Mouse (Mus musculus) limb, embryonic 11.5 days (tissue): Measurements from ENCODE around the gene Ankrd52. TPM values are rescaled to one million over a fixed set of nuclear protein-coding genes. Genes with fewer than 3 reads are reported as not detected.
A peak's percentile ranks its signal among the peaks of the same experiment; 100 is the strongest.

ENCODE experiments used
- ATAC-seq: fragments of 200-750 bp; cut with Nextera tagmentation; 2 replicates; pipeline ENCODE4 v1.8.0; 2017; ENCODE audit warnings: low read depth; ENCODE audit not compliant: insufficient number of reproducible peaks, low FRiP score, low TSS enrichment
- DNase-seq: peaks from one replicate; pipeline ENCODE4 v3.0.0-alpha.2; 2015; ENCODE audit warnings: low spot score
- H3K27ac ChIP-seq: fragments of 300-500 bp; sonication (generic); replicated peaks from 2 replicates; pipeline ENCODE4 v1.5.1; 2014; ENCODE audit warnings: low read depth, mild to moderate bottlenecking, low read length
- H3K27me3 ChIP-seq: fragments of 300-500 bp; sonication (generic); 2 replicates; pipeline ENCODE4 v1.6.1; 2014; ENCODE audit warnings: mild to moderate bottlenecking, low read length, mixed read lengths; ENCODE audit not compliant: control insufficient read depth, insufficient read depth
- H3K36me3 ChIP-seq: fragments of 300-500 bp; sonication (generic); 2 replicates; pipeline ENCODE4 v1.6.1; 2014; ENCODE audit warnings: mild to moderate bottlenecking, low read length, moderate library complexity, mixed read lengths; ENCODE audit not compliant: control insufficient read depth, insufficient read depth
- H3K4me1 ChIP-seq: fragments of 300-500 bp; sonication (generic); 2 replicates; pipeline ENCODE4 v1.6.1; 2014; ENCODE audit warnings: low read length, mixed read lengths; ENCODE audit not compliant: control insufficient read depth, insufficient read depth
- H3K4me2 ChIP-seq: fragments of 300-500 bp; sonication (generic); 2 replicates; pipeline ENCODE4 v1.6.1; 2014; ENCODE audit warnings: low read depth, mild to moderate bottlenecking, moderate library complexity; ENCODE audit not compliant: severe bottlenecking
- H3K4me3 ChIP-seq: fragments of 300-500 bp; sonication (generic); 2 replicates; pipeline ENCODE4 v1.5.1; 2014; ENCODE audit warnings: low read depth, low read length
- H3K9ac ChIP-seq: fragments of 300-500 bp; sonication (generic); 2 replicates; pipeline ENCODE4 v1.6.1; 2014; ENCODE audit warnings: mild to moderate bottlenecking, low read length
- H3K9me3 ChIP-seq: fragments of 300-500 bp; sonication (generic); 2 replicates; pipeline ENCODE4 v1.6.1; 2016; ENCODE audit warnings: low read length; ENCODE audit not compliant: control insufficient read depth
- WGBS: fragments of 180-500 bp; shearing (Covaris S2); extraction: QIAGEN DNeasy Blood & Tissue Kit; methylation state at CpG from one replicate; pipeline ENCODE4 v1.1.7; 2014; 5-methylcytosine and 5-hydroxymethylcytosine counted together
- polyA plus RNA-seq: library from polyadenylated mRNA; unstranded; fragments of >200 nt; fragmentation: Nextera tagmentation; extraction: Ambion mirVana; gene quantifications from 2 replicates; pipeline ENCODE4 v1.2.1, GENCODE M21; 2014

Gene Ankrd52
- polyA plus RNA-seq, 1 experiment from 2014 or later: 12.0 TPM

- peaks cover 16% of the 10 kb centered on the region for H3K36me3 ChIP-seq
Observed at GRCm38 (mm10) chr10:128441324-128442119, 64.6 kb downstream of the Ankrd52 start.

GRCm38 (mm10) chr10:128442718-128443117 is 65.8 kb downstream of the Ankrd52 start:
- H3K4me3 ChIP-seq: no peak overlapping the region
- 97% methylated on average over 1 of the region's 1 CpGs for WGBS

More at GRCm38 (mm10) chr10:128441324-128442119, 64.6 kb downstream of the Ankrd52 start:
- Histone ChIP-seq H3K9me3 (no peaks in the 10 kb centered on the region), H3K4me3 (no peak overlapping the region), H3K4me2 (no peak overlapping the region), H3K9ac (no peak overlapping the region), H3K27me3 (no peaks in the 10 kb centered on the region), H3K27ac (no peak overlapping the region), H3K4me1 (no peaks in the 10 kb centered on the region)
- ATAC-seq (no peak), DNase-seq (no peak)
- 93% methylated on average over 10 of the region's 10 CpGs for WGBS

DNA sequence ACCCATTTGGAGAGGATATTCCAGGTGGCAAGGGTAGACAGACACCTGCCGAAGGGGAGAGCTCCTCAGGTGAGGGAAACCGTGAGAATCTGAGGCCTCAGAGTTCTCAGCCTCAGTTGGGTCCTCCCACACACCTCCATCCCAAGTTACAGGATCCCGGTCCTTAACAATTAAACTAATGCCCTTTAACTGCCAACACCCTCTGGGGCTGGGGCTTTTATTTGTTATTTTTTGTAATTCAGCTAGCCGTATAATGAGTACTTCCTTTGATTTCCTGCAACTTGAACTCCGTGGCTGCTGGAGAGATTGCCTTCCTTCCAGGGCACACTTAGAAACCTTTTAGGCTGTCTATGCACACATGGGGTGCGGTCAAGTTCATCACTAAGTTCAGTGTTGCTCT is 67.4 kb downstream of the Ankrd52 start:
- Histone ChIP-seq H3K9ac (no peak overlapping the region), H3K27me3 (no peaks in the 10 kb centered on the region), H3K9me3 (no peaks in the 10 kb centered on the region), H3K27ac (no peak overlapping the region), H3K4me3 (no peak overlapping the region), H3K4me2 (no peak overlapping the region), H3K36me3 (peaks cover 5% of the 10 kb centered on the region), H3K4me1 (no peaks in the 10 kb centered on the region)
- ATAC-seq (no peak), DNase-seq (no peak)
- 64% methylated on average over 6 of the region's 6 CpGs for WGBS

More at GRCm38 (mm10) chr10:128442718-128443117, 65.8 kb downstream of the Ankrd52 start:
- no peak for DNase-seq
- Histone ChIP-seq H3K4me1 (no peaks in the 10 kb centered on the region), H3K36me3 (peaks cover 10% of the 10 kb centered on the region), H3K9ac (no peak overlapping the region), H3K27me3 (no peaks in the 10 kb centered on the region), H3K9me3 (no peaks in the 10 kb centered on the region), H3K4me2 (no peak overlapping the region), H3K27ac (no peak overlapping the region)
- ATAC-seq: no peak

DNA sequence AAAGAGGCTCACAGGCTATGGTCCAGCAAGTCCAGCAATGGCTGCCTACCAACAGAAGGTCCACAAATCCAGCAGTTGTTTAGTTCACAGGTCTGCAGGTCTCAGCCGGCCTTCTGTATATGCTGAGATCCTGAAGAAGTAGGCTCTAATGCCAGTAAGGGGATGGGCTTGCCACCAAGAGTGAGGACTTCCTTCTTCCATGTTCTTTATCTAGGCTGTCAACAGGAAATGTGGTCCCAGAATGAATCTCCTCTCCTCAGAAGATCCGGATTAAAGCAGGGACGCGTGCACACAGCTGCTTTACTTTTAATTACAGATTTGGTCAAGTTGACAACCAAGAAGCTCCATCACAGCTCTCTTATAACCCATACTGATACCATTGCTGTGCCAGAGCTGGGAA is 68.5 kb downstream of the Ankrd52 start:
- ATAC-seq: no peak
- no peak for DNase-seq
- H3K9me3 ChIP-seq: no peaks in the 10 kb centered on the region
- no peak overlapping the region for H3K9ac ChIP-seq
- H3K27ac ChIP-seq: no peak overlapping the region
- no peaks in the 10 kb centered on the region for H3K27me3 ChIP-seq
- 83% methylated on average over 4 of the region's 4 CpGs for WGBS
- no peaks in the 10 kb centered on the region for H3K4me1 ChIP-seq
- H3K36me3 ChIP-seq: peaks cover 5% of the 10 kb centered on the region
- H3K4me2 ChIP-seq: no peak overlapping the region
- no peak overlapping the region for H3K4me3 ChIP-seq

DNA sequence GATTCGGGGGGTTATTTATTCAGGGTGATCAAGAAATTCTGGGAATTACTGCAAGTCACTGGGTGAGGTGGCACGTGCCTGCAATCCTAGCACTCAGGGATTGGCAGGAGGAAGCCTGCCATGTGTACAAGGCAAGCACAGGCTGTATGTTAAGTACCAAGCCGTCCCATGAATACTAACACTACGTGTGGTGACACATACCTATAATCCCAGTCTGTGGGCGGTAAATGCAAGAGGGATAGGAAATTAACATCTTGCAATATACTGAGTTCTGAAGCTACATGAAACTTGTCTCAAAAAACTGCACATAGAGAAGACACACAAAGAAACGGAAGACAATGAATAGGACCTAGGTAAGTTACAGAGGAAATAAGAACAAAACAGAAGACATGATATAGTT is 74.1 kb downstream of the Ankrd52 start:
- Histone ChIP-seq H3K27me3 (no peaks in the 10 kb centered on the region), H3K9me3 (no peaks in the 10 kb centered on the region), H3K4me3 (no peak overlapping the region), H3K4me1 (0 out of 2 replicates have a peak, but pooled peaks cover 3% of the 10 kb centered on the region), H3K27ac (no peak overlapping the region), H3K9ac (no peak overlapping the region), H3K36me3 (no peaks in the 10 kb centered on the region), H3K4me2 (no peak overlapping the region)
- 84% methylated on average over 6 of the region's 6 CpGs for WGBS
- ATAC-seq (no peak), DNase-seq (no peak)

GRCm38 (mm10) chr10:128454471-128454870 is 77.6 kb downstream of the Ankrd52 start:
- ATAC-seq: no peak
- 79% methylated on average over 3 of the region's 3 CpGs for WGBS
- no peak overlapping the region for H3K27ac ChIP-seq

DNA sequence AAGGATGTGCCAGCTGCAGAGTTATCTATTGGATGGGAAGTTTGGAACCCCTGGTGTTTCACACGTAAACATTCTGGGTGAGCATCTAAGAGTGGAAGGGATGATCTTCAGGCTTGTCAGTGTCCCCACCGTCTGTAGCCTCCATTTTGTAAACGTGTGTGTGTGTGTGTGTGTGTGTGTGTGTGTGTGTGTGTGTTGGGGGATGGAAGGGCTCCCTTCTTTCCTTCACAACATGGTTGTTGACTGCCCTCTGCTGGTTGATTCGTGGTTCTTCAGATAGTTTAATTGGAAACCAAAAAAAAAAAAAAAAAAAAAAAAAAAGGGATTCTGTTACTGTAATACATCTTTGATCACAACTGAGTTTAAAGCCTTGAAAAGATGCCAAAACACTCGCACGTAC is 78.4 kb downstream of the Ankrd52 start:
- H3K4me3 ChIP-seq: no peak overlapping the region
- H3K27ac ChIP-seq: no peak overlapping the region
- H3K4me1 ChIP-seq: 0 out of 2 replicates have a peak, but pooled peaks cover 5% of the 10 kb centered on the region
- H3K36me3 ChIP-seq: no peaks in the 10 kb centered on the region
- H3K4me2 ChIP-seq: no peak overlapping the region
- no peak for ATAC-seq
- H3K27me3 ChIP-seq: no peaks in the 10 kb centered on the region
- 2% methylated on average over 6 of the region's 6 CpGs for WGBS
- no peaks in the 10 kb centered on the region for H3K9me3 ChIP-seq
- no peak overlapping the region for H3K9ac ChIP-seq
- DNase-seq: peak; percentile 65

More at GRCm38 (mm10) chr10:128454471-128454870, 77.6 kb downstream of the Ankrd52 start:
- H3K27me3 ChIP-seq: no peaks in the 10 kb centered on the region
- no peak overlapping the region for H3K9ac ChIP-seq
- H3K36me3 ChIP-seq: no peaks in the 10 kb centered on the region
- no peak overlapping the region for H3K4me3 ChIP-seq
- no peaks in the 10 kb centered on the region for H3K9me3 ChIP-seq
- H3K4me2 ChIP-seq: no peak overlapping the region
- DNase-seq: no peak
- H3K4me1 ChIP-seq: 0 out of 2 replicates have a peak, but pooled peaks cover 3% of the 10 kb centered on the region

DNA sequence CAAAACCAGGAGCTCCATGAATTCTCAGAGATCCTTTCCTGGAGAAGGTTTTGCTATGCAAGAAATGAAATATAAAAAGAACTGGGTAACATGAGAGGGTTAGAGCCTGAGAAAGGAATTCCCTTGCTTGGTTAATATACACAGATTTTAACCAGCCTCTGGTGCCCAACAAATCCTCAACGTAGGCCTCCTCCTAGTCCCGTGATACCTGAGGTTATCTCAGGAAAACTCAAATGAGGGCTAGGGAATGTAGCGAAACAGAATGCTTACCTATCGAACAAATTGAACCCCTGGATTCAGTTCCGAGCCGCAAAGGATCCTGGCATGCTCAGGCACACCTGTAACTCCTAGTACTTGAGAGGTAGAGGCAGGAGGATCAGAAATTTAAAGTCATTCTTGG is 80.8 kb downstream of the Ankrd52 start:
- H3K9ac ChIP-seq: no peak overlapping the region
- H3K4me2 ChIP-seq: no peak overlapping the region
- no peak overlapping the region for H3K27ac ChIP-seq
- no peaks in the 10 kb centered on the region for H3K27me3 ChIP-seq
- 83% methylated on average over 6 of the region's 6 CpGs for WGBS
- DNase-seq (no peak), ATAC-seq (no peak)
- H3K9me3 ChIP-seq: no peaks in the 10 kb centered on the region
- H3K4me1 ChIP-seq: peaks cover 15% of the 10 kb centered on the region
- no peak overlapping the region for H3K4me3 ChIP-seq
- peaks cover 3% of the 10 kb centered on the region; the same call in 1 of the 2 replicates for H3K36me3 ChIP-seq
